Mouse (Mus musculus): Measurements from ENCODE around the gene Zfp53. TPM values are rescaled to one million over a fixed set of nuclear protein-coding genes. Genes with fewer than 3 reads are reported as not detected.
A peak's percentile ranks its signal among the peaks of the same experiment; 100 is the strongest.

The Zfp53 gene
- polyA plus RNA-seq, 1 experiment = 2.2 TPM

DNA sequence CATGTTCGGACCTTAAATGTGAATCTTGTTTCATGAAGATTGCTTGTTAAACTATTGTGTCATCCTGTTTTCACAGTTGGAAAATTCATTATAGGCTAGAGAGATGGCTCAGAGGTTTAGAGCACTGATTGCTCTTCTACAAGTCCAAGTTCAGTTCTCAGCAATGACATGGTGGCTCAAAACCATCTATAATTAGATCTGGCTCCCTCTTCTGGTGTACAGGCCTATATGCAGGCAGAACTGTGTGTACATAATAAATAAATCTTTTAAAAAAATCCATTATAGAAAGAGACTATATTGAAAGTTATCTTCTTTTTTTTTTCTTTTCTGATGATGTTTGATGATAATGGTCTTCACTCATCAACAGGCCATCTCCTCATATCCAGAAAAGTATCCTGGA is 15.7 kb downstream of the Zfp53 start:
- Histone ChIP-seq H3K27me3 (ENCODE audit: control insufficient read depth, insufficient read depth, low read length) (no peaks in the 10 kb centered on the region), H3K27ac (ENCODE audit: insufficient read depth, low read length) (no peak overlapping the region), H3K36me3 (ENCODE audit: control insufficient read depth, insufficient read depth, low read length) (peaks cover 7% of the 10 kb centered on the region), H3K4me1 (ENCODE audit: control insufficient read depth, insufficient read depth, insufficient read length) (no peaks in the 10 kb centered on the region), H3K4me3 (ENCODE audit: extremely low read depth, insufficient read depth, insufficient read length) (no peak overlapping the region)
- TF ChIP-seq CTCF (IDR thresholded peaks at IDR 0.05; ENCODE audit: extremely low read depth, insufficient read depth, insufficient read length, insufficient replicate concordance) (no peak), POLR2A (IDR thresholded peaks at IDR 0.05; ENCODE audit: low read depth, low read length) (no peak)
- no peak for DNase-seq (ENCODE audit: low read depth in 1 of 2, low spot score in 2 of 2)
- 96% methylated on average over 1 of the region's 1 CpGs for WGBS

DNA sequence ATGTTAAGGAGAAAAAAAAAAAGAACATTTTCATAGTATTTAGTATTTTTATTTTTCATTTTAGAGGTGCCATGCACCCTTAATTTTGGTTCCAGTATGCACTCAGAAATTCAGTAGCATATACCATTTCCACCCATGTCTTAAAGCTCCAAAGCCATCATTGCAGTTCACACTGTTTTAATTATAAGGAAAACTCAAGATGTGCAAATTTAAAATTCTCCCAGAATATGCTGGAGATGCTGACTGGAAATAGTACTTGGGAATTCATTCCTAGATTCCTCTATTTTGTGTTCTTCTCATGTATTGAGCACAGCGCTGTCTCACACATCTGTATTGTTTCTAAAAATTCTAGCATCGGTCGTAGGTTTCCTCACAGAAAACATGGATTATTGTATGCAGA is 17.5 kb downstream of the Zfp53 start:
- no peak for DNase-seq (ENCODE audit: low read depth in 1 of 2, low spot score in 2 of 2)
- WGBS = over 99% methylated on average over 3 of the region's 3 CpGs
- H3K27ac ChIP-seq (ENCODE audit: insufficient read depth, low read length) = no peak overlapping the region
- peaks cover 9% of the 10 kb centered on the region for H3K36me3 ChIP-seq (ENCODE audit: control insufficient read depth, insufficient read depth, low read length)
- H3K4me1 ChIP-seq (ENCODE audit: control insufficient read depth, insufficient read depth, insufficient read length) = no peaks in the 10 kb centered on the region
- H3K27me3 ChIP-seq (ENCODE audit: control insufficient read depth, insufficient read depth, low read length) = no peaks in the 10 kb centered on the region
- no peak overlapping the region for H3K4me3 ChIP-seq (ENCODE audit: extremely low read depth, insufficient read depth, insufficient read length)
- TF ChIP-seq CTCF (IDR thresholded peaks at IDR 0.05; ENCODE audit: extremely low read depth, insufficient read depth, insufficient read length, insufficient replicate concordance) (no peak), POLR2A (IDR thresholded peaks at IDR 0.05; ENCODE audit: low read depth, low read length) (no peak)

DNA sequence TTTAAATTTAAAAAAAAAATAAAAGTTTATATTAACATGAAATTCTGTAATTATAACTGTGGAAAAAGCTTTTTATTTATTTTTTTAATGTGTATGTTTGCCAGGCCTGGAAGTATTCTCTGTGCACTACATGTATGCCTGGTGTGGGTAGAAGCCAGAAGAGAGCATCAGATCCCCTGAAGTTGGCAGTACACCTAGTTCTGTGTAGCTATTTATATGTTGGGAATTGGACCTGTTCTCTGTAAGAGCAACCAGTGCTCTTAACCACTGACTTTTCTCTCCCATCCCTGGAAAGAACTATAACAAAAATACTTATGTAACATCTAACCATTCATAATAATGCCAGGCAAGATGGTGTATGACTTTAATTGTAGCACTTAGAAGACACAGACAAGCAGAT is 21.0 kb downstream of the Zfp53 start:
- Histone ChIP-seq H3K27ac (ENCODE audit: insufficient read depth, low read length) (no peak overlapping the region), H3K4me3 (ENCODE audit: extremely low read depth, insufficient read depth, insufficient read length) (no peak overlapping the region), H3K4me1 (ENCODE audit: control insufficient read depth, insufficient read depth, insufficient read length) (no peaks in the 10 kb centered on the region), H3K27me3 (ENCODE audit: control insufficient read depth, insufficient read depth, low read length) (no peaks in the 10 kb centered on the region), H3K36me3 (ENCODE audit: control insufficient read depth, insufficient read depth, low read length) (peaks cover 12% of the 10 kb centered on the region)
- no peak for DNase-seq (ENCODE audit: low read depth in 1 of 2, low spot score in 2 of 2)
- TF ChIP-seq CTCF (IDR thresholded peaks at IDR 0.05; ENCODE audit: extremely low read depth, insufficient read depth, insufficient read length, insufficient replicate concordance) (no peak), POLR2A (IDR thresholded peaks at IDR 0.05; ENCODE audit: low read depth, low read length) (no peak)

DNA sequence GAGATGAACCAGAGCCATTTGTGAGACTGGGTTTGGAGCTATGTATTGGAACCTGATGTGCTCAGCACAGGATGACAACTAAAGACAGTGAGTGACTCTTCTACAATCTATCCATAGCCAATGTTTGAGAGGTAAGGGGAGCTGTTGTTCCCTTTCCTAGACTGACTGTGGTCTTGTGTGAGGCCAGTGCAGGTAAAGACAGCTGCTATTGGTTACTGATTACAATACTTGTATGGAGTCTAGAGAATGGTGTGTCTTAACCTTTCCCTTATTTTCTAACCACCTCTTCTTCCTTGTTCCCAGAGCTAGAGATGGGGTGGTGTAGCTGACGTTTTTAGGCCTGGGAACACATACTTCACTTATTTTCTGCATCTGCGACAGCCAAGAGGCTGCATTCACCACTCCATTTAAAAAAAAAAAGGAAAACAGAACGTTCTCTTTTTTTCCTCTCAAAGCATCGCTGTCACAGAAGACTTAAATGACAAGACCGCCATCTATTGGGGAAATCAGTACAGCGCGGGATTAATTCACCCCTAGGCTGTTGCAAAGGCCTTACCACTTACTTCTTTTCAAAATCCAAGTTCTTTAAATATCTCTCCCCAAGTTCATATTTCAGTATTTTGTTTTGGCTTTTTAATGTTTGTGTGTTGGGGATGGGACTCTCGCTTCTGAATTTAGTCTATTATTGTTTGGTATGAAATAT is 26.8 kb downstream of the Zfp53 start:
- Histone ChIP-seq H3K4me1 (ENCODE audit: control insufficient read depth, insufficient read depth, insufficient read length) (no peaks in the 10 kb centered on the region), H3K27me3 (ENCODE audit: control insufficient read depth, insufficient read depth, low read length) (no peaks in the 10 kb centered on the region), H3K4me3 (ENCODE audit: extremely low read depth, insufficient read depth, insufficient read length) (no peak overlapping the region), H3K27ac (ENCODE audit: insufficient read depth, low read length) (no peak overlapping the region), H3K36me3 (ENCODE audit: control insufficient read depth, insufficient read depth, low read length) (peaks cover 3% of the 10 kb centered on the region; the same call in 1 of the 2 replicates)
- TF ChIP-seq POLR2A (IDR thresholded peaks at IDR 0.05; ENCODE audit: low read depth, low read length) = no peak
- TF ChIP-seq CTCF (IDR thresholded peaks at IDR 0.05; ENCODE audit: extremely low read depth, insufficient read depth, insufficient read length, insufficient replicate concordance) = peak; percentile 58; the same call in 1 of the 2 replicates
- under 1% methylated on average over 8 of the region's 8 CpGs for WGBS
- peak; percentile 58 to 74 for DNase-seq (ENCODE audit: low read depth in 1 of 2, low spot score in 2 of 2)

DNA sequence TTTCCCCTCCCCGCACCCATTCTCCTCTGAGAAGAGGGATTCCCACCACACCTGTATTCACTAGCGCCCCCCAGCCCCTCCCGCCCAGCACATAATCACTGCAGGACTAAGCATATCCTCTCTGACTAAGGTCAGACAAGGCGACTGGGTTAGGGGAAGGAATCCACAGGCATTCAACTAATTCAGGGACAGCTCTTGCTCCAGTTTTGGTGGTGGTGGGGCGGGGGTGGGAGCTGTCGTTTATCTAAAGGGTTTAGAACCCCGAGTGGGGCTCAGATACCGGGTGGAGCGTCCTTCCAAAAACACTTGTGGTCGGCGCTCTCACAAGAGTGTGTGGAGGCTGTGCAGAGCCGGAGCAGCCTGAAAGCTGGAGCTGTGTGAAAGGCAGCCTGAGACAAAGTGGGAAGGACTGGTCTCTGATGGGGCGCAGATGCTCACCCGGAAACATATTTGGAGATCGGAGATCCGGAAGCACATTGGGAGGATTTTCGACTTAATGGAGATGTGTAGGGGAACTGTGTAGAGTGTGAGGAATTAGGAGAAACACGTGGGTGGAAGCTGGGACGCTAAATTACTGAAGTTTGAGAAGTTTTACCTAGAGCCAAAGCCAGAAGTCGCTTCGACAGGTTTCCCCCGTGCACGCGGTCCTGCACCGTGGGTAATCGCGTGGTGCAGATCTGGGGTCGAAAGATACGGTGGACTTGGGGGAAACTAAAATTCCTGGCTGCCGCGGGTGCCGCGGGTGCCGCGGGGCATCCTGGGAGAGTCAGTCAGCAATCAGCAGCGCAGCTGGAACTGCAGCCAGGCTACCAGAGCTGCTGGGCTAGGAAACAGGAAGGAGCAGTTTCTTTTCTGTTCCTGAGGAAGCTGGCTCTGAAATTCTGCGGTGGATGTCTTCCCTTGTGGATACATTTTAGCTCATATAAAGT is 27.7 kb downstream of the Zfp53 start:
- 2% methylated on average over 37 of the region's 37 CpGs for WGBS
- no peaks in the 10 kb centered on the region for H3K4me1 ChIP-seq (ENCODE audit: control insufficient read depth, insufficient read depth, insufficient read length)
- TF ChIP-seq CTCF (IDR thresholded peaks at IDR 0.05; ENCODE audit: extremely low read depth, insufficient read depth, insufficient read length, insufficient replicate concordance) (no peak), POLR2A (IDR thresholded peaks at IDR 0.05; ENCODE audit: low read depth, low read length) (peak; percentile 7; the same call in 1 of the 2 replicates)
- no peaks in the 10 kb centered on the region for H3K27me3 ChIP-seq (ENCODE audit: control insufficient read depth, insufficient read depth, low read length)
- H3K4me3 ChIP-seq (ENCODE audit: extremely low read depth, insufficient read depth, insufficient read length) = peak overlapping the region; percentile 93
- H3K36me3 ChIP-seq (ENCODE audit: control insufficient read depth, insufficient read depth, low read length) = 0 out of 2 replicates have a peak, but pooled peaks cover 2% of the 10 kb centered on the region
- peak overlapping the region; percentile 88 for H3K27ac ChIP-seq (ENCODE audit: insufficient read depth, low read length)
- peak in 1 of 2 experiments; percentile 34 for DNase-seq (ENCODE audit: low read depth in 1 of 2, low spot score in 2 of 2)

DNA sequence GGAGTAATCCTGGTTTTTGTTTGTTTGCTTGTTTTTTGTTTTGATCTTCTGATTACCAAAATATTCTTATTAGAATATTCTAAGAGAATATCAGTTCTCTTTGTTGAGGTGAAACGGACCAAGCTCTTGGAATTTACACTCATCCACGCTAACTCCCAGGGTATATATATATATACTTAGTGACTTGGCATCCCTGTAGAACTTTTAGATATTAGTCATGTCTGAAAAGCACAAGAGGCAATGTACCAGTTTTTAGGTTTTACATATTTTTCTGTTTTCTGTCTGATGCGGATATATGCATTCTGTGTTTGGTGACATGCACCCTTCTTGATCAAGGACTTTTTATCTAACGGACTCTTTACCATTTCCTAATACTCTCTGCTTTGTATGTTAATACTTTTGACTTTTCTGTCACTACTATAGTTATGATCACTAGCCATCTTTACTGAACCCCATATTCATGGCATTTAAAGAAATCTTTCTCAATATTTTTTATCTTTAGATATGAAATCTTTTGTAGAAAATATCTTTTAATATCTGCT is 28.4 kb downstream of the Zfp53 start:
- H3K4me1 ChIP-seq (ENCODE audit: control insufficient read depth, insufficient read depth, insufficient read length) = no peaks in the 10 kb centered on the region
- H3K36me3 ChIP-seq (ENCODE audit: control insufficient read depth, insufficient read depth, low read length) = no peaks in the 10 kb centered on the region
- H3K27ac ChIP-seq (ENCODE audit: insufficient read depth, low read length) = peak overlapping the region; percentile 88
- no peak for TF ChIP-seq POLR2A (IDR thresholded peaks at IDR 0.05; ENCODE audit: low read depth, low read length)
- TF ChIP-seq CTCF (IDR thresholded peaks at IDR 0.05; ENCODE audit: extremely low read depth, insufficient read depth, insufficient read length, insufficient replicate concordance) = no peak
- no peak overlapping the region; the same call in 1 of the 2 replicates for H3K4me3 ChIP-seq (ENCODE audit: extremely low read depth, insufficient read depth, insufficient read length)
- no peak for DNase-seq (ENCODE audit: low read depth in 1 of 2, low spot score in 2 of 2)
- H3K27me3 ChIP-seq (ENCODE audit: control insufficient read depth, insufficient read depth, low read length) = no peaks in the 10 kb centered on the region
- WGBS = 24% methylated on average over 4 of the region's 4 CpGs
